Mouse (Mus musculus) CH12.LX (cell line): ENCODE measurements around the gene Cacna1a. TPM values are rescaled to one million over a fixed set of nuclear protein-coding genes. Genes with fewer than 3 reads are reported as not detected.

Source experiments
- DNase-seq: peaks from one replicate; pipeline ENCODE4 v3.0.0-alpha.2; 2013; ENCODE audit errors: extremely low read depth
- H3K27ac ChIP-seq: 2 replicates; pipeline ENCODE4 v1.5.1; 2012; ENCODE audit warnings: low read depth, mild to moderate bottlenecking, control low read depth, moderate library complexity; ENCODE audit not compliant: insufficient read depth
- H3K27me3 ChIP-seq: replicated peaks from 2 replicates; pipeline ENCODE3; 2012; ENCODE audit warnings: inconsistent platforms
- H3K36me3 ChIP-seq, 2 experiments: replicated peaks in 1 of 2; 2 replicates each; pipeline versions ENCODE3 to v1.6.1; 2012; ENCODE audit warnings: inconsistent platforms in 1 of 2, low read length in 1 of 2, mild to moderate bottlenecking in 1 of 2, mixed read lengths in 1 of 2, moderate library complexity in 1 of 2; ENCODE audit not compliant: control insufficient read depth in 1 of 2, insufficient read depth in 1 of 2
- H3K4me1 ChIP-seq, 2 experiments: 2 replicates each; pipeline ENCODE4 v1.6.1; 2012; ENCODE audit warnings: inconsistent platforms in 1 of 2, moderate library complexity in 1 of 2; ENCODE audit not compliant: insufficient read depth in 2 of 2, control insufficient read depth in 1 of 2
- H3K4me2 ChIP-seq: 2 replicates; pipeline ENCODE4 v1.6.1; 2012; ENCODE audit warnings: low read depth, mild to moderate bottlenecking, control low read depth; ENCODE audit not compliant: poor library complexity, insufficient read depth, severe bottlenecking
- H3K4me3 ChIP-seq, 3 experiments: fragments of 150-350 bp in 1 of 3; sonication (generic) in 1 of 3; replicated peaks in 1 of 3; 2 replicates each; pipeline versions ENCODE3 to v1.5.1; 2011 to 2012; ENCODE audit warnings: low read depth in 2 of 3, low read length in 2 of 3, mild to moderate bottlenecking in 2 of 3, moderate library complexity in 2 of 3, control low read depth in 1 of 3, improper control_type of control experiment in 1 of 3, inconsistent platforms in 1 of 3, mixed read lengths in 1 of 3; ENCODE audit not compliant: poor library complexity in 1 of 3
- H3K79me2 ChIP-seq: replicated peaks from 2 replicates; pipeline ENCODE4 v1.6.1; 2012; ENCODE audit warnings: mild to moderate bottlenecking, moderate library complexity; ENCODE audit not compliant: control insufficient read depth, poor library complexity, insufficient read depth, severe bottlenecking; ENCODE audit errors: extremely low read depth
- H3K9ac ChIP-seq: 2 replicates; pipeline ENCODE4 v1.6.1; 2012; ENCODE audit warnings: low read depth, mild to moderate bottlenecking, control low read depth, moderate library complexity; ENCODE audit not compliant: insufficient read depth
- H3K9me3 ChIP-seq: replicated peaks from 2 replicates; pipeline ENCODE3; 2012; ENCODE audit warnings: low read length, inconsistent platforms, mixed read lengths
- BHLHE40 ChIP-seq: IDR thresholded peaks from 2 replicates; pipeline ENCODE4 v1.6.1; 2011; ENCODE audit warnings: mild to moderate bottlenecking, low read depth, low read length, improper control_type of control experiment
- CHD2 ChIP-seq: IDR thresholded peaks from 2 replicates; pipeline ENCODE4 v1.6.1; 2011; ENCODE audit warnings: low read length, improper control_type of control experiment
- CTCF ChIP-seq, 2 experiments: IDR thresholded peaks in 1 of 2; conservative IDR thresholded peaks in 1 of 2; 2 replicates each; pipeline ENCODE4 v1.5.1; 2011 to 2012; ENCODE audit warnings: low read depth in 2 of 2, low read length in 2 of 2, improper control_type of control experiment in 1 of 2, inconsistent platforms in 1 of 2, mild to moderate bottlenecking in 1 of 2, moderate library complexity in 1 of 2
- E2F4 ChIP-seq: IDR thresholded peaks from 2 replicates; pipeline ENCODE4 v1.6.1; 2011; ENCODE audit warnings: low read depth, low read length, improper control_type of control experiment; ENCODE audit not compliant: insufficient replicate concordance
- ELF1 ChIP-seq: IDR thresholded peaks from 2 replicates; pipeline ENCODE4 v1.6.1; 2014; ENCODE audit warnings: low read depth, mild to moderate bottlenecking, inconsistent platforms, low read length, improper control_type of control experiment
- EP300 ChIP-seq: IDR thresholded peaks from 2 replicates; pipeline ENCODE4 v1.6.1; 2011; ENCODE audit warnings: low read length, improper control_type of control experiment
- ETS1 ChIP-seq: conservative IDR thresholded peaks from 2 replicates; pipeline ENCODE4 v1.6.1; 2012; ENCODE audit warnings: low read depth, mild to moderate bottlenecking, inconsistent platforms, low read length, improper control_type of control experiment, moderate library complexity
- HCFC1 ChIP-seq: IDR thresholded peaks from 2 replicates; pipeline ENCODE4 v1.6.1; 2012; ENCODE audit warnings: low read depth, mild to moderate bottlenecking, inconsistent platforms, low read length, improper control_type of control experiment
- IRF4 ChIP-seq: IDR thresholded peaks from 2 replicates; pipeline ENCODE4 v1.6.1; 2014; ENCODE audit warnings: low read depth, mild to moderate bottlenecking, inconsistent platforms, low read length, improper control_type of control experiment
- KAT2A ChIP-seq: IDR thresholded peaks from 2 replicates; pipeline ENCODE4 v1.6.1; 2012; ENCODE audit warnings: low read length, improper control_type of control experiment, inconsistent platforms; ENCODE audit not compliant: insufficient replicate concordance
- MAZ ChIP-seq: IDR thresholded peaks from 2 replicates; pipeline ENCODE4 v1.6.1; 2012; ENCODE audit warnings: low read depth, mild to moderate bottlenecking, inconsistent platforms, low read length, improper control_type of control experiment, moderate library complexity
- NELFE ChIP-seq: IDR thresholded peaks from 2 replicates; pipeline ENCODE4 v1.6.1; 2011; ENCODE audit warnings: low read depth, low read length, improper control_type of control experiment
- NRF1 ChIP-seq: IDR thresholded peaks from 2 replicates; pipeline ENCODE4 v1.6.1; 2014; ENCODE audit warnings: low read depth, mild to moderate bottlenecking, inconsistent platforms, low read length, improper control_type of control experiment, moderate library complexity
- PAX5 ChIP-seq: IDR thresholded peaks from 2 replicates; pipeline ENCODE4 v1.6.1; 2012; ENCODE audit warnings: low read length, inconsistent platforms, mixed read lengths
- POLR2A ChIP-seq: IDR thresholded peaks from 2 replicates; pipeline ENCODE4 v1.6.1; 2011; ENCODE audit warnings: low read depth, mild to moderate bottlenecking, improper control_type of control experiment, low read length
- POLR2AphosphoS2 ChIP-seq: IDR thresholded peaks from 2 replicates; pipeline ENCODE4 v1.6.1; 2011; ENCODE audit warnings: low read depth, low read length, improper control_type of control experiment
- RCOR1 ChIP-seq: conservative IDR thresholded peaks from 2 replicates; pipeline ENCODE4 v1.6.1; 2012; ENCODE audit warnings: low read depth, mild to moderate bottlenecking, inconsistent platforms, low read length, improper control_type of control experiment
- SIN3A ChIP-seq: IDR thresholded peaks from 2 replicates; pipeline ENCODE4 v1.6.1; 2012; ENCODE audit warnings: low read length, improper control_type of control experiment, inconsistent platforms
- TCF12 ChIP-seq: IDR thresholded peaks from 2 replicates; pipeline ENCODE4 v1.6.1; 2014; ENCODE audit warnings: low read depth, mild to moderate bottlenecking, inconsistent platforms, low read length, improper control_type of control experiment
- USF1 ChIP-seq: IDR thresholded peaks from 2 replicates; pipeline ENCODE4 v1.6.1; 2014; ENCODE audit warnings: low read depth, mild to moderate bottlenecking, inconsistent platforms, low read length, improper control_type of control experiment
- ZC3H11A ChIP-seq: IDR thresholded peaks from 2 replicates; pipeline ENCODE4 v1.6.1; 2012; ENCODE audit warnings: low read depth, mild to moderate bottlenecking, inconsistent platforms, low read length, improper control_type of control experiment
- ZKSCAN1 ChIP-seq: IDR thresholded peaks from 2 replicates; pipeline ENCODE4 v1.6.1; 2012; ENCODE audit warnings: low read depth, inconsistent platforms, low read length, improper control_type of control experiment, borderline replicate concordance
- ZNF384 ChIP-seq: IDR thresholded peaks from 2 replicates; pipeline ENCODE4 v1.6.1; 2012; ENCODE audit warnings: low read depth, low read length, improper control_type of control experiment, inconsistent platforms
- dilution Hi-C: fragments of 300-500 bp; cut with MboI; formaldehyde crosslinking; loops from 2 replicates; pipeline ENCODE4 v1.14.3; 2020; ENCODE audit warnings: low sequenced_read_pairs; ENCODE audit not compliant: extremely low pct_unique_long_range_greater_than_20kb, extremely low pct_ligation_motif_present
- in situ Hi-C: fragments of 300-500 bp; cut with MboI; formaldehyde crosslinking; loops from 3 replicates; pipeline ENCODE4 v1.14.3; 2019; ENCODE audit warnings: low sequenced_read_pairs, low pct_ligation_motif_present, low pct_unique_long_range_greater_than_20kb, mixed read lengths
- polyA plus RNA-seq: library from polyadenylated mRNA; unstranded; fragments of >175 nt; gene quantifications from 2 replicates; pipeline ENCODE4 v1.2.1, GENCODE M21; 2012; ENCODE audit warnings: low read depth; ENCODE audit not compliant: insufficient read length
- total RNA-seq, 2 experiments: library from RNA; depleted of rRNA; stranded (reverse); fragments of 300-350 nt in 1 of 2; fragments of >200 nt in 1 of 2; gene quantifications; 2 replicates each; pipeline ENCODE4 v1.2.3; 2012 to 2014

The Cacna1a gene
- total and polyA plus RNA-seq, 3 experiments = 2.6 to 9.4 (median 6.9) TPM

- Histone ChIP-seq H3K9ac (no peak overlapping the region), H3K9me3 (peaks cover 2% of the 10 kb centered on the region), H3K36me3 (no peaks in the 10 kb centered on the region), H3K4me3 (no peak overlapping the region), H3K4me1 (no peaks in the 10 kb centered on the region), H3K79me2 (no peaks in the 10 kb centered on the region), H3K27me3 (peaks cover 69% of the 10 kb centered on the region), H3K27ac (no peak overlapping the region), H3K4me2 (no peak overlapping the region)
- in situ Hi-C loops = no loop called here
- dilution Hi-C loops = no loop called here
- DNase-seq = no peak
- TF ChIP-seq ELF1 (no peak), ZC3H11A (no peak), CTCF (conservative IDR thresholded peaks at IDR 0.05 in 1 of 2, IDR thresholded peaks at IDR 0.05 in 1 of 2; ENCODE audit: low read depth in 2 of 2, low read length in 2 of 2) (no peak), SIN3A (no peak), TCF12 (no peak), HCFC1 (no peak), EP300 (no peak)
These were observed 170.9 kb downstream of the Cacna1a start for GRCm38 (mm10) chr8:84559121-84559604.

- no peak for TF ChIP-seq ZNF384
- no peak for TF ChIP-seq E2F4
- no peak for TF ChIP-seq KAT2A
- TF ChIP-seq NELFE = no peak
- no peak for TF ChIP-seq EP300
- no peak for TF ChIP-seq ZKSCAN1
- TF ChIP-seq BHLHE40 = no peak
- no peak for TF ChIP-seq NRF1
- no peak for TF ChIP-seq TCF12
- no peak for TF ChIP-seq USF1
- no peak for TF ChIP-seq MAZ
- TF ChIP-seq IRF4 = no peak
- no peak for TF ChIP-seq POLR2AphosphoS2
- TF ChIP-seq SIN3A = no peak
- no peak for TF ChIP-seq POLR2A
- TF ChIP-seq ELF1 = no peak
- no peak for TF ChIP-seq PAX5
- TF ChIP-seq ETS1 = no peak
- TF ChIP-seq CHD2 = no peak
- TF ChIP-seq RCOR1 = no peak
- no peak for DNase-seq
- dilution Hi-C loops = no loop called here
- Histone ChIP-seq H3K4me1 (no peaks in the 10 kb centered on the region), H3K27me3 (peaks cover 68% of the 10 kb centered on the region), H3K9me3 (peaks cover 2% of the 10 kb centered on the region), H3K27ac (no peak overlapping the region), H3K4me2 (no peak overlapping the region), H3K4me3 (no peak overlapping the region), H3K36me3 (no peaks in the 10 kb centered on the region), H3K9ac (no peak overlapping the region), H3K79me2 (no peaks in the 10 kb centered on the region)
- in situ Hi-C loops = loop anchor here (5.0 kb wide), 1 partner anchor 184 kb away; no protein-coding TSS in a partner anchor
These were observed 173.5 kb downstream of the Cacna1a start for GRCm38 (mm10) chr8:84561698-84562097.
